Mouse (Mus musculus) brain, adult 2 months (tissue): Measurements from ENCODE around the gene Igf1r.

Source experiments
- DNase-seq: peaks from one replicate; pipeline ENCODE4 v3.0.0; 2011; ENCODE audit warnings: low read depth, low spot score

The Igf1r gene

DNA sequence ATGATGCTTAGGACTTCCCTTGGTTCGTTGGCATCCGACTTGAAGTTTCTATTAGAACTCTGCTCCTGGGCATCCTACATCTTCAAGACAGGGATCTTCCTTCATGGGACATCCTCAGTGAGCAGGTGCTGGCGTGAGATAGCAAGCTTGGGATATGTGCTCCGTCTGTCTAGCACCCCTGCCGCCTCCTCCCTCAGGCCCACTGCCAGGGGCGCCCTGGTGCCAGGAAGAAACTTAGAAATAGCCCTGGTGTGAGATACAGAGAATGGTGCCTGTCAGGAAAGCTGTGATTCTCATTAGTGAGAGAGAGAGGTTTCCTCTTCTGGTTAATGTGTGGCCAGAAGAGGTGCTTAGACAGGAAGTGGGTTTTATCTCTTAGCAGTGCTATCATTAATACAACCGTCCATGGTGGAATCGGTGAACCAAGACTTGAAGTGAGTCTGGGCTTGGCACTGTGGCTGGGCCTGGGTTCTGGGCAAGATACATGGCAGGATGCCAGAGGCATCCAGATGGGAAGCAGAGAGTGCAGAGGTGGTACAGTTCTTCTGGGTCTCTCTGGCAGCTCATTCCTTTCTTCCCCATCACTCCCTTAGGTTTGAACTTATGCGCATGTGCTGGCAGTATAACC is 272.9 kb downstream of the Igf1r start:
- peak; percentile 63 for DNase-seq

DNA sequence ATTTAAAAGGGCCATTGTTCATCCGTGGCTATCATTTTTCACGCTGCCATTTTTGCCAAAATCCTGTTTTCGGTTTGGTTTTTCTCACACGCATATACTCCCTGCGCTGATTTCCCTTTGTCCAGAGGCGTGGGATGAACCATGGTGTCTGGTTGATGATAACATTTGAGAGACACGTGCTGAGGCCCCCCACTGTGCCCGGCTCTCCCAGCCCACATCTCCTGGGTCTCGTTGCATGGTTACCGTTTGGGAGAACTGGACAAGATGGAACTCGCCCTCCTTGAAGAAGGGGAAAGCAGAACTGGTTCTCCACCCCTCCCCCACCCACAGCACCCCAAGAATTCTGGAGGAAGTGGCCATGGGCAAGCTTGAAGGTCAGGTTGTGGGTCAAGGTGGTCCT is 274.4 kb downstream of the Igf1r start:
- no peak for DNase-seq

DNA sequence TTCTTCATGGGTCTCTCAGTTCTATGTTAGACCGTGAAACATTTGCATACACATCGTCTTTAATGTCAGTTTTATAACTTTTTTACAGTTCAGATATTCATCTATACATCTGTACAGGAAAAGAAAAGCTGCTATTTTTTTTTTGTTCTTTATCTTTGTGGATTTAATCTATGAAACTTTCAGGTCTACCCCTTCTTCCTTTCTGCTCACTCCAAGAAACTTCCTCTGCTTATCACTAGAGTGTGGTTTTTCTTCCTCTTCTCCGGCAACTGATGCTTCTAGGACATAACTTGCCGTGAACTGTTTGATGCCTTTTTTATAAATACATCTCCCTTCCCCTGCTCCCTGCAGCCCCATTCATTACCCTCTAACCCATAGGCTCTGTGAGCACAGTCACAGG is 275.0 kb downstream of the Igf1r start:
- DNase-seq, result no peak

DNA sequence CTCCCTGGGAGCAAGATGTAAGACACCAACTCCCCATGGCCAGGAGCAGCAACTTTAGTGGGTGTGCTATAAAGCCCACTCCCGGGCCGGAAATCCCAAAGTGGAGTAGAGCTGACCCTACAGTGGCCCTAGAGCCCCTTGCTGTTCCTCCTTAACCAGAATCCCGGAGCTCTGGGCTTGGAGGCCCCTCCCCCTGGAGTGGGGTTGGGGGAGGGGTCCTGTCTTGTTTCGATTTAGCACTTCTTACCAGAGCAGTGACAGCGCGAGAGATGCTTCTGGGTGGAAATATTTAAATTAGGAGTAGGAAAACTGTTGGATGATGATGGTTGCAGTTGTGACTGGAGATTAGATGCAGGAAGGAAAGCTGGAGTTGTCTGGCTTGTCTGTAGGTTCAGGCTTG is 275.9 kb downstream of the Igf1r start:
- DNase-seq, result no peak

DNA sequence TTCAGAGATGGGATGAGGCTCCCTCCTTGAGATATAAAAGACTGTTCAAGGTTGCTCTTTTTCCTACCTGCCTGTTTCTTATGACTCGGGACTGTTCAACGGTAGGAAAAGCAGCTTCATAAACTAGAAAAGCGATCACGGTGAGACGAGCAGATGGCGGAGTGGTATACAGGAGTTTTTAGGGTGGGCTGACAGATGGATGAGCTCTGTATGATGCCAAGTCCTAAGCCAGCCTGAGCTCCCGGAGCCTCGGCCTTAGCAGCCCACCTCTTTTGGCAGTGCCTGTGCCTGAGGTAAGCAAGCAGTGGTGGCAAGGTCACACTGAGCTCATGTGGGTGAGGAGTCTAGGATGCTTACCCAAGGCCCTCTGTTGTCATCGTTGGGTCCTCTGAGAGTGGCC is 278.2 kb downstream of the Igf1r start:
- DNase-seq, result peak; percentile 49

DNA sequence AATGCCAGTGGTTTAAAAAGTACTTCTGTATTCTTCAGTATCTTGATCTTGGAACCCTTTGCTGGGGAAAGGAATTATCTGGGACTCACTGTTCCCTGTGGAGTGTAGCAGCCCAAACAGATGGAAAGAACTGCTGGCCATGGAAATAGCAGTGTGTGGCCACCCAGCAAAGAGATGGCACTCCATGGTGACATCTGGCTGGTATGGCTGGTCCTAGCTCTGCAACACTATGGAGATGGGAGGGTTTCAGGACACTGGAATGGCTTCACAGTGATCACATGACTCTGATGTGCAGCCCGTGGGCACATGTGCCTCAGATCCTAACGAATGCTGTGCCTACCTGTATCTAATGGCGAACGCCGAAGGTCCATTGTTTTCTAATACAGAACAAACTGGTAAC is 279.9 kb downstream of the Igf1r start:
- DNase-seq, result no peak

DNA sequence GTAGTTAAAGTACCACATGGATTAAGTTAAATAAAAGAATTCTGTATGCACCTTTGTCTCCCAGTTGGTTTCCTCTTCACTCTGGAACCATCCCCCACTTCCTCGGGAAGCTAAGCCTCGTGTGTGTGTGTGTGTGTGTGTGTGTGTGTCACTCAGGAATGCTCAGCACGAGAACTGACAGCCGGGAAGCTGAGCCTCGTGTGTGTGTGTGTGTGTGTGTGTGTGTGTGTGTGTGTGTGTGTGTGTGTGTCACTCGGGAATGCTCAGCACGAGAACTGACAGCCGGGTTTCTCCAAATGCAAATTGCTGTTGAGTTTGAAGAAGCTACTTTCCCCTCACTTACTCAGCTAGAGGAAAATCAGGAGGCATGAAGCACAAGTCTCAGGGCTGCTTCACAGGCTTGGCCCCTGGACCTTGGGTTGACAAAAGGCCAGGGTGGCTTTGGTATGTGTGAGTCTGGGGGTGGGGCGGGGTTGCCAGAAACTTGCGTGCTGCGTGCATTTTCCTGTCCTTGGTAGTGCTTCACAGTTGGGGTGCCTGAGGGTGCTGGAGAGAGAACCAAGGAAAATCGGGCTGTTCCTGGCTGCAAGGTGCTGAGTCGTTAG is 281.1 kb downstream of the Igf1r start:
- peak; percentile 33 for DNase-seq

DNA sequence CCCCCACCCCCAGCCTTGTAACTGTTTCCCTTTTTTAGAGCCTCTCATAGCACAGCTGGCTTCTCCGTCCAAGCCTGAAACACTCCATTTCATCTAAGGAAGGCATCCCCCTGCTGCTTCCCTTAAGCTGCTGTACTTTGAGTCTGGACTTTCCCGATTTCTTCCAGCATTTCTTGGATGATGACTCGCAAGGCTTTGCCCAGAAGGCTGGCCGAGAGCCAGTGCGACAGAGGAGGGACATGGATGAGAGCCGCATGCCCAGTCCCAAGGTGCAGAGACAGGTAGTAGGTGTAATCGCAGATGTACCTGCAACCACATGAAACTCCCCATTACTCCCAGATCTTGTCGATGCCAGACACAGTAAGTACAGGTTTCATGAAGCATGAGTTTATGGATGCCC is 284.2 kb downstream of the Igf1r start:
- no peak for DNase-seq

DNA sequence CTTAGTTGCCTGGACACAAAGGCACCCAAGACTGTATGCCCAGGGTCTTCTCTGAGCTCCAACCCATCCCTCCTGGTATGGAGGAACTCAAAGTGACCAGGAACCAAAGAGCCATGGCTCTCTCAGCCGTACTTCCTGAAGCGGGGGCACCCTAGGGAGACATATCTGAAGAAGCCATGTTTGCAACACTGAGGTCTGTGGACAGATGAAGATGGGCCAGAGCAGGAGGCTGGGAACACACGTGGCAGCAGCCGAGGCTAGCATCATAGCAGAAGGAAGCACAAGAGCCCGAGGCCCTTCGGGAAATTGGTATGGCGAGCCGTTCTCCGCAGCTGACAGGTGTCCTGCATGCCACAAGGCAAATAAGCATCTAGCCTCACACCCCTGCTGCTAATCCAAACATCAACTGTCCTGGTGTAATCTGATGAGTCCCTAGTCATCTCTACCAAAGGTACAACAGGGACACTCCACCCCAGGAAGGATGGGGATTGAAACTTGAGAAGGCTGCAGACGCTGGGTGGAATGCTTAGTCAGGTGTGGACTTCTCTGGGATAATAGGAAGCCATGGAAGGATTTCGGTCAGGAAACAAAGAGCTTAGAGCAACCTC is 286.7 kb downstream of the Igf1r start:
- DNase-seq, result no peak

DNA sequence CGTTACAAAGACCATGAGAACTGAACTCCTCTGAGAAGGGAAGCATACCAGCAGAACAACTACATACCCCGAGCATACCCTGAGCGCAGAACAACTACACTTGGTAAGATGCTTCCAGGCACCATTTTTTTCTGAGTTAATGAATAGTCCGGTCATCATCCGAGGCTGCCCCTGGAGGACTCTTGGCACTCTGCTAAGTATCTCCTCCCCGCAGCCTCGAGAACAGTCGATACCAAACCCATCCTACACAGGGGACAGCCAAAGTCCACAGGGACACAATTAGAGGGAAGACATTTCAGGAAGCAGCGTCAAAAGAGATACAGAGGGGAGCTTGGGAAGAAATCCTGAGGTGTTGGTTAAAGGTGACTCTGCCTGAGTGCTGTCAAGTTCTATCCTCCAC is 288.6 kb downstream of the Igf1r start:
- no peak for DNase-seq

DNA sequence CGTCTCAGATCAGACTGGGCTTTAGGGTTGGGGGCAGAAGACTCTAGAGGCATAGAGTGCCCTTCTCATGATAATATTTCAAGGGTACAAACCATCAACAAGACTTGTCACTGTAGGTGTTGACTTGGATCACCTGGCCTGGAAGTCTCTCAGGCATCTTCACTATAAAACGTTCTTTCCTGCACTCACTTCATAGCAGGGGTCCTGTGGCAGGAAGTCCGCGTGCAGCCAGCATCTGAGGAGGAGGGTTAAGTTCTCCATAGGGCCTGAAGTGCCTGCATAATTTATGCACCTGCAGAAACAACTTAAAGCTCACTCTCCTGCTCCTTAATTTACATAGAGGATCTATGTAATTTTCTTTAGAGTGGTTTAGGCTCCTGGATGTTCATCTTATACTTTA is 293.1 kb downstream of the Igf1r start:
- no peak for DNase-seq

DNA sequence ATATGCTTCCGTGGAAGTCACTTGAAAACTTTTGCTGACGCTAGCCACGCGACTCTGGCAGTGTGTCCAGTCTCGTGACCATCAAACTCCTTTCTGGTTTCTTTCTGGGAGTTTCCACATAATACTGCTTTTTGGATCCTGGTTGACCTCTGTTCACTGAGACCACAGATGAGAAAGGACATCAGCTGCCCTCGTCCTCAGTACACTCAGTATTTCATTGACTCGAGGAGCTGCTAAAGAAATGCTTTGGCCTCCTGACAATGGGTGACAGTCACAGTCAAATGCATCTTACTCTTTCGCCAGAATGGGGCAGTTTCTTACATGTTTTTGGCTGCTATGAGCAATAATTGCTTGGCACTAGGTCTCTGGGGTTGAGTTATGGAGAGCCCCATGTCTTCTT is 293.6 kb downstream of the Igf1r start:
- no peak for DNase-seq

DNA sequence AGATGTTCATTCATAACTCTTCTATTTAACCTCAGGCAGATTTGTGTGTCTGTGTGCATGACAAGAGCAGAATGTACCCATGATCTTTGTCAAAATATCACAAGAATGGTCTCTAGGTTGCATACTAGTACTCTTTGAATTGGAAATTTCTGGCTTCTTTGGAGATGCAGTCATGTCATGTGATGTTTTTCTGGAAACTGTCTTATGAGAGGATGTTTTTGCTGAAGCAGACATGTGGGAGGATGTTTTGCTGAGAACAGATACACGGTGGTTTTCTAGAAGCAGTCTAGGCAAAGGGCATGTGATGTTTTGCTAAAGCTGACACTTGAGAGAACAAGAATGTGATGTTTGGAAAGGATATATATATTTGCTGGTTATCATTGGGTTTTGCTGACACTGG is 297.8 kb downstream of the Igf1r start:
- DNase-seq, result no peak

DNA sequence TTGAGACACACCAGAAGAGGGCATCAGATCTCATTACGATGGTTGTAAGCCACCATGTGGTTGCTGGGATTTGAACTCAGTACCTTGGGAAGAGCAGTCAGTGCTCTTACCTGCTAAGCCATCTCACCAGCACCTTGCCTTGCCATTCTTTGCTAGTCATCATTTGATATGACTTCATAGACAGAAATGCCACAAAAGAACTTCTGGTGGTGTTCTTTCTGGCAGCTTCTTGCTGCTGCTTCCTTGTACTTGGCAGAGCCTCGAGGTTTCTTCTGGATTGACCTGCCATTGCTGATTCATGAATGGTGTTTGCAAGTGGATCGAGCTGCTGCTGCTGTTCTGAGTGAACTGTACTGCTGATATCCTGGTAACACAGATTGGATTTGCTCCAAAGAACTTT is 298.3 kb downstream of the Igf1r start:
- no peak for DNase-seq

DNA sequence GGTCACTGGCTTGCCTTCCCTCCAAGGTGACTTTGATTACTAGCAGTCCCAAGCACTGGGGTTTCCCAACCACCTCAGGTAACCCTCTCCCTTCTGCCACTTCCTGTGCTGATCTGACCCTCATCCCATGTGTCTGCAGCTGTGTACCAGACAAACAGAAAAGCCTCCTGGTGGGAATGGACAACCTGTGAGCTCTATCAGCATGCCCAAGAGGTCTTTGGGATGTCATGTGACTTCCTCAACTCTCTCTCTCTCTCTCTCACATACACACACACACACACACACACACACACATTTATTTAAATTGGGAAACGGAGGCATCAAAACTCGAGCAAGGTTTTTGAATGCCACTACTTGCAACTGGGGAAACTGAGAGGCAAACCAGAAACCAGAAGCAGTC is 305.1 kb downstream of the Igf1r start:
- no peak for DNase-seq

DNA sequence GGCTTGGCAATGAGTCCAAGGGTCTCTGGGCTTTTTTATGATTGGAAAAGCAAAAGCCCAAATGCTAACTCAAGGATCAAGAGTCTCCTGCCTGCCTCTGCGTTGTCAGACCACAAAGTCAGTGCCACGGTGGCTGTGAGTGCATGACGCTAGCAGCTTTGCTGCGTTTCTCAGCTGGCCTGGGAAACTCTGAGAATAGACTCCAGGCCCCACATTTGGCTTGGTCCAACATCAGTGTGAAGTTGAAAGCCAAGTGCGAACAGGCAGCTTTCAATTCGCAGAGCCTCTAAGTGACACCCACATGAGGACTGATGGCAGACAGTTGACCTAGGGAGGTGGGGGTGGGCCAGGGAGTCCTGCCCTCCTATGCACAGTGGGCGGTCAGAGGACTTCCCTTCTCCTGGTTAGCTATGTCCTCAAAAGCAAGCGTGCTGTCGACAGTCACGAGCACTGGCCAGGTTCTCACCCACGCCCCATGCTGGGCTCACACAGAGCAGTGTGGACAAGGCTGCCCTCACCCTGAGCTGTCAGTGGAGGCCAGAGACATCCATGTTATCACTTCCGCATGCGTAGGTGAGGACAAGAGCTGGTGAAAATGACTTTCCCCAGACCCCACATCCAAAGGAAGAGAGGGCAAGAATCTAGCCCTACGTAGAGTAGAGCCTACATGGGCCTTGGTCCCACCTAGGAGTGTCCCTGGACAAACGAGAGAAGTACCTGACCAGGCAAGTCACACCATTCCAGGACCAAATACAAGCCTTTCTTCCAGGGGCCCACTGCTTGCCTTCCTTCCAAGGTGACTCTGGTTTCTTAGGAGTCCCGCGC is 305.9 kb downstream of the Igf1r start:
- no peak for DNase-seq

DNA sequence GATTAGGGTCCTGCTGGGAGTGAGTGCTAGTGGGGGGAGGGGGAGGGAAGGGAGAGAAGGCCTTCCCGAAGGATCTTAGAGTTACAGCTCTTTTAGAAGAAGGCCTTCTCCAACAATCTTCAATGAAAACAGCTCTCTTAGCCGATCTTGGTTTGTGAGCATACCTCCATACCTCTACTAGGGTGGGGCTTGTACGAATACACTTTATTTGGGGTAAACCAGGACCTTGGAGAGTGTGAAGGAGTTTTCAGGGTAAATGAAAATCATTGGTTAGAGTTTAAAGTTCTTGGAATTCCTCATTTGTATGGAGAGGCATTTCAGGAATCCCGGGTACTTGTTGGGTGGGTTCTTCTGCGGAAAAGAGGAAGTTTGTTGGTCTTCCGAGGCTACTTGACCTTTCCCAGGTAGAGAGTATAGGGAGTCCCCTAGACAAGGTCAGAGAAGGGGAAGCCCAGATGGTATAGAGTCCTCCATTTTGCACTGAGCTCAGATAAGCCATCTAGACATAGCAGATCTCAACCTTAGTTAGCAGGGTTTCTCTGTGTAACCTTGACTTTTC is 307.0 kb downstream of the Igf1r start:
- DNase-seq, result no peak

DNA sequence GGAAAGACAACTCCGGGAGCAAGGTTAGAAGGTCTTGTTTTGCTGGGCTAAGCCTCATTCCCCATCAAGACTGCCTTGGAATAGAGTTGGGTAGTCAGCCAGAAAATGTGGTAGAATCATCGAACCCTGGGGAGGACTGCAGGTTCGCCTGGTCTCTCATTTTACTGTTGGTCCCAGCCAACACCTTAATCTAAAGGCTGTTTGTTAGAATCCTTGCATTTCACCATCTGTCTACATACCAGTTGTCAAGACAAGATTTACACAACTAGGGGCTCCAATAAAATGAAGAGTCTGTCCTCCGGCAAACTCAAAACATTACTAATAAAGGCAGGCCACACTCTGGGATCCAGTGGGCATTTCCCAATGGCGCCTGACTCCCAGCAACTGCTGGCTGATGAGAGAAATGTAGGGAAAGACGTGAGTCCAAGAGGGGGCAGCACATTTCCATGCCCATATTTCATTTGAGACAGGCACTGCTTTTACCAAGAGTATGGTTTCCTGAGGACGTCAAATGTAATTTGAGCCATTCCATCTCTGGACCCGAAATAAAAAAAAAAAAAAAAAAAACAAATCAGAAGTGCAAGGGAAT is 310.1 kb downstream of the Igf1r start:
- DNase-seq, result no peak

DNA sequence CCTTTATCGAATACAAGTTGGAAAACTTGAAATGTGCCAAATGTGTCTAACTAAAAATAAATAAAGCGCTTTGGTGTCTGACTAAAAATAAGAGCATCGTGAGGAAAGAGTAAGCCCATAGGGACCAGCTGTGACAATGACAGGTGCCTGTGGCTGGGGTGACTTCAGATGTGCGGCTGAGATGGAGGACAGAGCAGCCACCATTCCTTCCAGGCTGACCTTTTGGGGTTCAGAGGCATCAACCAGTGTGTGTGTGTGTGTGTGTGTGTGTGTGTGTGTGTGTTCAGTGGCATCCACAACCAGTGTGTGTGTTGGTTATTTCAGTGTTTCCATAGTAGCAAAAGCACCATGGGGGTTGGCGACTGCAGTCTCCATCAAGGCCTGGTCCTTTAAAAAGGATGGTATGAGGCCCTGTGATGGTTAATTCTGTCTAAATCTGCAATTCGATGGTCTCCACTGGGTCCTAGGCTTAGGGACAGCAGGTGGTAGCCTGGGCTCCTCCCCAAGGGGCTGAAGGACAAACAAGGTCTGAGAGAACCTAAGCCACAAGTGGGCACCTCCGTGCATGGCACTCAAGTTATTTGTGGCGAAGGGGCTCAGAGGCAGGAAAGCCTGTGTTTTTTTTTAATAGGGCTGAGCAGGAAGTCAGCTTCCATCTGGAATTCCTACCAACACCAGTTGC is 310.9 kb downstream of the Igf1r start:
- DNase-seq, result peak; percentile 16

DNA sequence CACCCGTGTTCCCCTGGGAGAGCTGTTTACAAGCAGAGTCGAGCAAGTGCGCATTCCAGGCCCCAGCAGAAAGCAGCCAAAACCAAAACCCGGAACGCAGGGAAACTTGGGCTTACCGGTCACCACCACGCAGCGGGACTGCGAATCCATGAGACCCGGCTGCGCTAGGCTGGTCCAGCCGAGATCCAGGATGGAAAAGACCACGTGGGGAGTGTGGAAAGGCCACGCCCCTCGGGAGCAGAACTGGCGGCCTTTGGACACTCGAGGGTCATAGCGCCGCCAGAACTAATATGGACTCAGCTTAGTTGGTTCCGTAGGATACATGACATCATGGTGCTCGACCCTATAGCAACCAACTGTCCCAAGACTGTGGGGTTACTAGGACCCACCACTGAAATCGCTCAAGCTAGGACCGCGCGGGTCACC is 311.4 kb downstream of the Igf1r start, which contains the start of gene Pgpep1l:
Gene Pgpep1l (minus strand): TSS at position 206 of the 426 bp plus-strand sequence.
- DNase-seq, result peak; percentile 33

DNA sequence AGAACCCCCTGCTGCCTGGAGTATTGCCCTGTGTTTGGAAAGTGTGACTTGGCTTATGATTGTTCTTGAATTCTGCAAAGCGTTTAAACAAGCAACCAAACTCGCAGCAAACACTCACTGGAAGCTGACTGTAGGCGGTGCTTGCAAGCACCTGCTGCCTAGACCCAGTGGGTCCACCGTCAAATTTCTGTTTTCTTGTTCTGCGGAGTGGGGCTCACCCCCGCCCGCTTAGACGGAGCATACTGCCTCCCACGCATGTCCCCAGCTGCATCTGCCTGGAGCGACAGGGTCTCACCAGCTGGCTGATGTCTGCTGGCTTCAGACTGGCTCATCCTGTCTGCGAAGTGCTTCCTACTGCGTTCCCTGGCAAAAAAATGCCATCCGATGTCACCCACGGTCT is 311.9 kb downstream of the Igf1r start:
- DNase-seq, result peak; percentile 91
